Mouse (Mus musculus) lung, adult 18-20 months (tissue): Measurements from ENCODE around the gene Pcolce2.
A peak's percentile ranks its signal among the peaks of the same experiment; 100 is the strongest.

ENCODE experiments used
- DNase-seq, 2 experiments: peaks; one replicate each; pipeline ENCODE4 v3.0.0; 2022; ENCODE audit warnings: mixed read lengths in 2 of 2

Pcolce2 gene

DNA sequence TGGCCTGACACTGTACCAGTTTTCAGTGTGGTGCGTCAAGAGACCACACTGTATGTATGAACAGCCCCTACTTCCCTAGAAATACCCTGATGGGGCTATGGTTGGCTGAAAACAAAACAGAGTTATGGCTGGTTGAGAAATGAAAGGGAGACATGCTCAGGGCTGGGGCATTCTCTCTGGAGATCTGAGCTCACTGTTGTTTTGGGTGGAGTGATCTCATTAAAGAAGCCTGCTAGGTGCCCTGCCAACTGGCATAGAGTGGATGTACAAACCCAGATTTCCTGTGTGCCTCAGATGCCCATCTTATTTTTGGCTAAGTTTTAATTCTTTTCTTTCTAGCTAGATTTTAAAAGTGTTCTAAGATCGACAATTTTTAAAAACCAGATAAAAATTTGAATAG lies 20.5 kb downstream of the Pcolce2 start:
- peak; percentile 13 to 30 for DNase-seq

DNA sequence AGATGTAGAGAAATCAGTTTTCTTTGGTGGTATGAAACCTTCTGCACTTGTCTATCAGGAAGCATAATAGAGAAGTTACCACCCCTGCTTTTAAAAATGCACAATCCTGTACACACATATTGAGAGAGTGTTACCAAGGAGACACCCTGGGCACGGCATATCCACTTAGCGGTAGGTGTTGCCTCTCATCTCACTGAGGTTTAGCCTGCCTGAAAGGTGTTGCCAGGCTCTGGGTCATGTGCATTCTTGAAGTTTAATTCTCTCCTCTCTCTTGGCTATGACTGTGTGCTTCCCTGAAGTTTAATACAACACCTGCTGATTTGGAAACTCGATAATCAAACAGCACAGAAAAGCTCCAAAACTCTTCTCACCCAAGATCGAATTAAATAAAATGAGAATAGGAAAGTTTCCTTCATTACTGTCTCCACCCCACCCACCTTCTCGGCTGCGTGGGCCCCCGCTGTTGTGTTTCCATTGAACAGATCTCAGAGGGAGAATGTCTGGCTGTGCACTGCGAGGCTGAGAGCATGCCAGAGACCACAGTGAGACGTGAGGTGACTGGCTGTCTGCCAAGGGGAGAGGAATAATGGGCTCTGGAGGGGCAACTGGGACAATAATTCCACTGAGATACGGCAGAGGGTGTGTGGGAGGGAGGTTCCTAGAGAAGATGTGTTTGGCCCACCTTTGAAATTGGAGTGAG lies 27.0 kb downstream of the Pcolce2 start:
- DNase-seq, result no peak

DNA sequence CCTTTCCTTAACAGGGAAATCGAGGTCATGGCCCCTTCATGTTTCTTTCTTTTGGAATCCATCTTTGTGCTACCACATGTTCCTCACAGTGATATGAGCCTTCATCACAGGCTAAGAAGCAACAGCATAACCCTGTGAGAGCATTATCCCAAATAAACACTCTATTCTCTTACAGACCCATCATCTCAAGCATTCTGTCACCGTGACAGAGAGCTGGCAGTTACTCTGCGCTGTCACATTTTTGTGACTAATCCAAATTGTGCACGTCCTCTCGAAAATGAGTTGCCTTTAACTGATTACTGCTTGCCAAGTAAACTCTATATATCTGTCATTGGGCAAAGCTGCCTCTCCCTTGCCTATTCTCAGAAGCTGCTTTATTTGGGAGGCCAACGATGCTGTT lies 28.4 kb downstream of the Pcolce2 start:
- peak; percentile 8 to 35 for DNase-seq

DNA sequence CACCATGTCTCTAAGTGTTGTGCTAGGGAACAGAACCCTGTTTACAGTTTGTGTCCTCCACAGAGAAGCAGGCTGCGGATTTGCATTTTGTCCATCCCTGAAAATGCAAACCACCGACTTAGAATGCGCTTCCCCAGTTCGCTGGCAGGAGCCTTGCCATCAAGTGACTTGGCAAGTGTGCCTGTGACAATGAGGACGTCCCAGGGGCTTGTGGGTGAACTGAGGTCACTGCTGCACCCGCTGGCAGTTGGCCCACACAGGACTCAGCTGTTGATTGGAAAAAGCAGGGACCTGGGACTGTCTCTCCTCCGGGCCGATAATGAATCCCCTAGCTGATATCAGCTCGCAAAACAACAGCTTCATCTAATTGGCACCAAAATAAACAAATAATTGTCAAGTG lies 30.4 kb downstream of the Pcolce2 start:
- peak; percentile 19 to 37 for DNase-seq

DNA sequence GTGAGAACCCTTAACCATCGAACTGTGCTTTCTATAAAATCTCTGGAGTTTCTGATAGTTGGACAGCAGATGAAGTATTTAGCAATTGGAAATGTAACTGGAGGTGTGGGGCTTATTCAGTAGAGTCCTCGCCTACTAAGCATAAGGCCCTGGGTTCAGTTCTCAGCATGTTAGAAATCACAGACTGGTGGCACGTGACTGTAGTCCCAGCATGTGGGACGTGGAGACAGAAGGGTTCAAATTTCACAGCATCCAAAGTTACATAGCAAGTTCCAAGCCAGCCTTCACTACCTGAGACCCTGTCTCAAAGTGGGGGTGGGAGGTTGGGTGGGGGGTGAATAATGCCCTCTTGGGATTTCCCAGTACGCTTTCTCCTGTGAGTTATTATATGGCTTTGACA lies 30.9 kb downstream of the Pcolce2 start:
- no peak for DNase-seq

DNA sequence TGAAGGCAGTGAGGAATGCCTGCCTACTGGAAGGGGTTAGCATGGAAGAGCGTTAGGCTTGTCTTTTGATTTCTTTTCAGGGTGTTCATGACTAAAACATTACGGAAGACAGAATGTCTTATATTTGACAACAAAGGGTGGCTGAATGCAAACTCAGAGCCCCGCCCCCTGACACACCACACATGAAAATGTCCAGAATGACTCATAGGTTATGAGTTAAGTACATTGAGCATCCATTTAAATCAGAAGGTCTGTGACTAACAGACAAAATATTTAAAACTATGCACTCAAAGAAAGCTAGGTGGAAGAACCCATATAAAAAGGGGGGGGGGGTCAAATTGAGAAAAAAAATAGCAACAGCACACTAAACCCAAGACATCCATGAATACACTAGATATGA lies 34.9 kb downstream of the Pcolce2 start:
- DNase-seq, result no peak

DNA sequence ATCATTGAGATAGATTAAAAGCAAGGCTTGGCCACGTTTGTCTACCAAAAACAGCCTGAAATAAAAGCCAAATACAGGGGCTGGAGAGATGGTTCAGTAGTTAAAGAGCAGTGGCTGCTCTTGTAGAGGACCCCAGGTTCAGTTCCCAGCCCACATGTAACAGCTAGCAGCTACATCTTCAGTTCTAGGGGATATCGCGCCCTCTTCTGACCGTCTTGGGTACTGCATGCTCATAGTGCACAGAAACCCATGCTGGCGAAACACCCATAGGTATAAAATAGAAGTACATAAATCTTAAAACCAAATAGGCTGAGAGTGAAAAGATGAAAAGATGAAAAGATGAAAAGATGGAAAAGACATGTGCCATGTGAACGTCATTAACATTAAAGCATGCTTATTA lies 35.4 kb downstream of the Pcolce2 start:
- DNase-seq, result no peak

DNA sequence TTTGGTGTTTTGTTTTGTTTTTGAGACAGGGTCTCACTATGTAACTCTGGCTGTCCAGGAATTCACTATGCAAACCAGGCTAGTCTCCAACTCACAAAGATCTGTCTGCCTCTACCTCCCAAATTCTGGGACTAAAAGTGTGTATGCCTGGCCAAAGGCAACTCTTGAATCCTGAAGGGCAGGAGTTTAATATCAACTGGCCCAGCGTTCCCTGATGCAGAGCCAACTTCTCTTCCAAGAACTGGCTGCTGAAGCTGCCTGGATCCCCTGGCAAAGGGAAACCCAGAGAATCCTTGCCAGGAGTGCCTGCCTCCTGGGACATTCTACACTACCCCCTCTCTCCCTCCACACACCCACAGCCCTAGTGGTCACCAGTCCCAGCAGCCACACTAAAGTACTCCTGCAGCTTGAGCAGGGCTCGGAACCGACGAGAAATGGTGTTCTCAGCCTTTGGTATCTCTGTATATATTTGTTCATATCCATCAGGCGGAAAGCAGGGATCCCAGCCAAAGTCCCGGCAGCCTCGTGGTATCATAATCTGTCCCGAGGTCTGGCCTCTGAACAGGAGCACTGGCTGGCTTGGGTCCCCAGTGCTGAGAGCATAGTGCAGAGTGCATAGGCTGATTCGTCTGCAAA lies 37.8 kb downstream of the Pcolce2 start:
- DNase-seq, result peak; percentile 32 to 50

DNA sequence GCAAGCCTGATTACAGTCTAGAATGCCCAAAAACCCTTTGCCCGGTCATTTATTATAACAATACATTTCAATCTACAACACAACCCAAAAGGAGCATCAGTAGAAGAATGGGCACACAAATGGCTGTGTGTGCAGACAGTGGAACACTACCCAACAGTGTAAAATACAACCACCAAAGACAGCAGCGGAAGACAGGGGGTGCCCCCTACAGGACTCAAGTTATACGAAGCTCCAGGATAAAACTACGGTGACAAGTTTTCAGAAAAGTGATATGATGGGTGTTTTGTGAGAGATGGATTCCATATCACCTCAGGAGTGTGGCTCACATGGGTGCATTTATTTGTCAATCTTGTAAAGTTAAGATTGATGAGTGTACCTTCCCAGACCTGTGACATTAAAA lies 38.6 kb downstream of the Pcolce2 start:
- no peak for DNase-seq

DNA sequence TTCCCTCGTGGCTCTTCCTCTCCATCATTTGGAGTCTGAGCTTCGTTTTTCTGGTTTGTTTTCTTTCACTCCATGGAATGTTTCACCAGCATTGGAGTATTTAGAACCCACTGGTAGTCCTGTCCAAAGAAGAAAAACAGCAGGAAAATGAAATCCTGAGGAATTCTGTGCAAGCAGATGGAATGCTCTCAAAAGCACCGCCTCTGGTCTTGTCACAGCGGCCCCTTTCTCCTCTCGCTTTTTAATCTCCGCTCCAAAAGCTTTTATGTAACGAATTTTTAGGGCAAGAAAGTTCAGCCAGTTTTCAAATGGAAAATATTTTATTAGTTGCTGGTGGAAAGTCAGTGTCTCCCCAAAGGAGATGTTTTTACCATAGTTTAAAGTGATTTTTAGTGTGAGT lies 42.6 kb downstream of the Pcolce2 start:
- no peak for DNase-seq

DNA sequence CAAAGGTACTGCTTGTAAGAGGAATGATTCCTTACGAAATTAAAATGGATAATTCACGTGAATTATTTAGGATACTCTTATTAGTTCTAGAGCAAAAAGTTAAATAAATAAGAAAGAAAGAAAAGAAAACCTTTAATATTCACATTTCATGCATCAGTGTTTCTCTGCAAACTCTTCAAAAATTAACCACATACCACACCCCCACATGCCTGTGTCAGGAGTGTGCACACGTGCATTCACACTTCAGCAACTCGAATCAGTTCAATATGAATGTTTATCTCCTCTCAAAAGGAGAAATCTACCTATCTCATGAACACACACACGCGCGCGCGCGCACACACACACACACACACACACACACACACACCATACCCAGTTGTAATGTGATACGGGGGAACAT lies 43.3 kb downstream of the Pcolce2 start:
- no peak for DNase-seq

DNA sequence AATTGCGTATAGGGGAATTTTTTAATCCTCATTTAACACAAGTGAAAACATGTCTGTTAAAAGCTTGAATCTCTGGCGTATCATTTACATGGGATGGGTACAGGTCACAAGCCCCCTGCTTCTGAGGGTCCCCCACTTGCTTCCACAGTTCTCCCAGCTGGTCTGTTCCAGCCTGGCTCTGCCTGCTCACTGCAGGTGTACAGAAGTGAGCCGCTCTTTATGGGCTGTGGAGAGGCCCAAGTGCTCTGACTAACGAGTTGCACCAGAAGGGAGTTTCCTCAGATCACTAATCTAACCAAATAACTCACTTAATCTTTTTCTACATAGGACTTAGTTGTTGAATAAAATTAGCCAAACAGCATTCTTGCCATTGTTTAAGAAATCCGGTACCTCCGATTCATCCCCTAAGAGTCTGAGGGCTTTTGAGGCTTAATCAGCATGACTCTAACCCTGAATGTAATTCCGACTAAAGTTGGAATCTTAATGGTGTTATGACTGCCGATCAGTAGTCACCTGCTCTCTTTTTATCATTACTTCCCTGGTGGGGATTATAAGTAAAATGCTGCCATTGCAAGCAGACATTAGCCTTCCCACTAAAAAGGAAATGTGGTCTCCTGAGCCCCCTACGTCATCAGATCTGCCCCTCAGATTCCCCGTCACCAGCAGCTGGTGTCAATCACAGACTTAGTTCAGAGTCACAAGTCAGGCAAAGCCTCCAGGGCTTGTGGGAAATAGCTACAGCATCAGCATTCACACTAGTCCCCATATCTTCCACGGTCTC lies 48.4 kb downstream of the Pcolce2 start:
- DNase-seq, result no peak

DNA sequence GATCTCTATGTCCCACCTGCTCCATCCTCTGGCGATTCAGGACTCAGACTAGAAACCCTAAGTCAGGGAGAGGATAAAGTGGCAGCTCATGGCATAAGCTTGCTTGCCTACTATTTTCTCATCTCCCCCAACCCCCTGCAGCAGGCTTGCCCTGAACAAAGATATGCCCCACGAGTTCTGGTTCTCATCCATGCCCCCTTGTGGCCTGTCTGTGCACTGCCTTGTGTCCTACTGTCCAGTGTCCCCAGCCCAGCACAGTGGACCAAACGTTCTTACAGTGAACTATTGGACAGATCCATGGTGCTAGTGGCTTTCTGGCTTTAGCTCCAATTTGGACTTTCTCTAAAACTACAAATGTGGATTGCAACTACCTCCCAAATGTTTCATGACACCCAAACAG lies 50.7 kb downstream of the Pcolce2 start:
- DNase-seq, result no peak

DNA sequence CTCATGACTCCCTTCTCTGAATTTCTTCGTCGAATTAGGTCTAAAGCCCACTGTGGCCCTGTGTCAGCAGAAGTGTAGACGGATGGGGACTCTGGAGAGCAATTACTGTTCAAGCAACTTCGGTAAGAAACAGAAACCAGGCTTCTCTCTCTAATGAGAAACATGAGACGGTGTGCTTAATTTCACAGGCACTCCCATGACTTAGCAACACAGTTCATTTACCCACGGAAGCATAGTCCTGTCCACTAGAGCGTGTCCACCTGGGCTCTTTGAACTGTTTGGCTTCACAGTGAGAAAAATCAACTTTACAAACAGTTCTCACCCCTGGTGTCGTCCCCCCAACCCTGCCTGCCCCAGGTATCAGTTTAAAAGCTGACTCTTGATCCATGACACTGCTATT lies 55.4 kb downstream of the Pcolce2 start:
- DNase-seq, result no peak

DNA sequence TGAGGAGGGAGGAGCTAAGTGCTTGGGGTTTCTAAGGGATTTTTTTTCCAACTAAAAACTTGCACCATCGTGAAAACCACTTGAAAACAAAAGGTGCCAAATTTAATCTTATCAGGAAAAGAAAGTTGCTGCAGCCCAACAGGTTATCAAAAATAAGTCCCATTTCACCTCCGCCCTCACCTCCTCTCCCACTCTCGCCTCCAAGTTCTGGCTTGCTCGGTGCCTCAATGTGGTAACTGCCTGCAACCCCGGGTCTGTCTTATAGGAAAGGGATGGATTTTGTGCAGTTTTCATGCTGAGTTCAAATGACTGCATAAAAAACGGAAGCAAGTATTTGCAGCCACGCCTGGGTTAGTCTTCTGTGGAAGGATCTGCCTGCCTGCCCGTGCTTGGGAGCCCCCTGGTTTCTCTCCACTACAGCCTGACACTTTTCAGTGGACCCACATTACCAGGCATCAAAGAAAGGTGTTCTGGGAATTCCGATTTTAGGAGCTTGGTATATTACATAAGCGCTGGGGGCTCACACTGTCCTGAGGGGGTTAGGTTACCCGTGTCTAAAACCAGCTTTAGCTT lies 56.2 kb downstream of the Pcolce2 start:
- DNase-seq, result no peak

DNA sequence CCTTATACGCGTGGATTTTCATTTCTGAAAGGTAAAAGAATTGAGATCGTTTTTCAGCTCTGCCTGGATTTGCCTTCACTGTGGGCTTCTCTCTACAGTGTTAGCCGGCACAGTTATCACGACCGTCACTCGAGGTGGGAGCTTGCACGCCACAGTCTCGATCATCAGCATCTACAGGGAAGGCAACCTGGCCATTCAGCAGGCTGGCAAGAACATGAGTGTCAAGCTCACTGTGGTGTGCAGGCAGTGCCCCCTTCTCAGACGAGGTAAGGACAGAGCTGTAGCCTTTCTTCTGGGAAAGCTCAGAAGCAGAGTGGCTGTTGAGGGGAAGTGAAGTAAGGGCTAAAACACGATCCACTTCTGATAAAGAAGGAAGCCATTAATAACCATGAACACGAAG lies 57.1 kb downstream of the Pcolce2 start:
- DNase-seq, result no peak

DNA sequence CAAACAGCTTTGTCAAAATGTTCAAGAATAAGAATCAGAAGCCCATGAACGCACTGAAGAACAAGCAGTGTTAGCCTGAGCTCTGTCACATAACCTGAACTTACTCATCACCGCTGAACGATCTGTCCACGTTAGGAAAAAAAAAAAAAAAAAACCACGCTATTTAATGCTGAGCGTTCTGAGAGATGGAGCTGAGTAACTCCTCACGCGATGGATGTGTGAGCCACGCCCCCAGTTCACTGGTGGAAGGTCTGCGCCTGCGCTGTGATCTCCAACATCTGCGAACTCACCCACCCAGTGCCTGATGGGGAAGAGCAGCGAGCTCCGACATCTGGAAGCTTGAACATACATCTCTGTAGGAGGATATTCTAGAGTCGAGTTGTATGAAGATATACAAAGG lies 57.6 kb downstream of the Pcolce2 start:
- DNase-seq, result no peak

DNA sequence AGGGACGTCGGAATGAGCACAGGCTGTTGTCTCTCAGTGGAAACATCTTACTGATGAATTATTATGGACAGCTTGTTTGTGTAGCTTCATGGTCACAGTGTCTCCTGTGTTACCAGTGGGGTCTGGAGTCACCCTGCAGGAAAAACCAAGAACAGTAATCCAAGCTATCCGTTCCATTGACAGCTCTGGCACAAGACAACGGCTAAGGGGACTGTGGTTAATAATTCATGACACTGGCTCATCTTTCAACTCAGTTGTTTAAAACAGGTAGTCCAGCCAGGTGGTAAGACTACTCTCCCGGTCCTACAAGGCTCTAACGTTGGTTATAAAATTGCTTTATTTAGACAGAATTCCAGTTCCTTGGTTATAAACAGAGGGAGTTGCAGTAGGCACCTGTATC lies 59.2 kb downstream of the Pcolce2 start:
- no peak for DNase-seq

DNA sequence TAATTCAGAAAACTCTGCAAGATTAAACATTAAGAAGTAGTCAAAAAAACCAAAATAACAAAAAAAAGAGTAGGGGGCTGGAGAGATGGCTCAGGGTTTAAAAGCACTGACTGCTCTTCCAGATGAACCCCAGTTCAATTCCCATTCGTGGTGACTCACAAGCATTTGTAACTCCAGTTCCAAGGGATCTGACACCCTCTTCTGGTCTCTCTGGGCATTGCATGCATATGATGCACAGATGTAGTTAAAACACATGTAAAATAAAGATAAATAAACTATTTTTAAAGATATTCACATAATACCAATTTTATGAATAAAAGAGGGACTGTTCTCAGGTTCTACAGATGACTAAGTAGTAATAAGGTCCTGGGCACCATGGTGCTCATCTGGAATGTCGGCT lies 60.4 kb downstream of the Pcolce2 start:
- peak in 1 of 2 experiments; percentile 20 for DNase-seq

DNA sequence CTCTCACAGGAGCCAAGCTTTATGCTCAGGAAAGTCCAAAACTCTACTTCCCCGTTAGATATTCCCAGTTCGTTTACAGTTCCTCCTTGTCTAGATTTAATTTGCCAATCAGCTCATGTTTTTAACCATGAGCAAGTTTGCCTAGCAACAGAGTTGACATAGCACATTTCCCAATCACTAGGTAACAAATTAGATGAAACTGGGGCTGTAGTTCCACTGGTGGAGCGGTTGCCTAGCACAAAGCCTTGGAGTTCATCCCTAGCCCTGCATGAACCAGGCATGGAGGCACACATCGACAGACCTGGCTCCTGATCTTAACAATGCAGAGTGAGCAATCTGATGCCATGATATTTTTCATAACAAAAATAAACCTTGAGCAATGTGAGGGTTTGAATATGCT lies 61.9 kb downstream of the Pcolce2 start:
- DNase-seq, result no peak

DNA sequence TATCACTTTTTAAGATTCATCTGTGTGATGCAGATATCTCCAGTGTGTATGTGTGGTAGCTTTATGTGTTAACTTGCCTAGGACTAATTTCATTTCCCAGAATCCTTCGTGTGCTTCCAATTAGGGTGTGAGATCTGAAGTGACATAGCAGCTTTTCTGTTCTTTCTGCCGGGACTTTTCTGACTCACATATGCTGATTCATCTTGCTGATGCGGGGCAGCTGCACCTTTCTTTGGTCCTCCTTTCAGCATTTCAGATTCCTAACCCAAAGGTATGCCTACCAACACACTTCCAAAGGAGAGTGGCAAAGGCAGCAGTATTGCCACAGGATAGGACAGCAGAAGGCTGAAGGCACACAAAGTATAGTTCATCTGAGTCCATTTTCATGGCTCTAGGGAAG lies 66.7 kb downstream of the Pcolce2 start:
- DNase-seq, result no peak

DNA sequence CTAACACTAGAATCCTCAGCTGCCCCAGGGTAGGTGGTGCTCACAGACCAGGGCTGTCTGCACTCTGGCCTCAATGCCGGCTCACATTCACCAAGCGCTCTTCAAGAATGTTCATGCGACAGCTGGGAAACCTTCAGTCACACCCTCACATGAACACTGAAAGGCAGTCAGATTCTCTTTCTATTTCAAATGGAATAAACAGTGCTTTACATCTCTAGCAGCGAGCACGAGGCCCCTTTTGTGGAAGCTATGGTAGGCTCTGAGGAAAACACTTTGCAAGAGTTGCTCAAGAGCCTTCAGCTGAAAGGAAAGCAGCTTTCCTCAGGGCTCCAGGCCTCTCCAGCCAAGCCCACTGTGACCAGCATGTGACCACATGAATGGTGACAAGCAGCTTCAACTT lies 68.0 kb downstream of the Pcolce2 start:
- DNase-seq, result peak; percentile 53 to 71

DNA sequence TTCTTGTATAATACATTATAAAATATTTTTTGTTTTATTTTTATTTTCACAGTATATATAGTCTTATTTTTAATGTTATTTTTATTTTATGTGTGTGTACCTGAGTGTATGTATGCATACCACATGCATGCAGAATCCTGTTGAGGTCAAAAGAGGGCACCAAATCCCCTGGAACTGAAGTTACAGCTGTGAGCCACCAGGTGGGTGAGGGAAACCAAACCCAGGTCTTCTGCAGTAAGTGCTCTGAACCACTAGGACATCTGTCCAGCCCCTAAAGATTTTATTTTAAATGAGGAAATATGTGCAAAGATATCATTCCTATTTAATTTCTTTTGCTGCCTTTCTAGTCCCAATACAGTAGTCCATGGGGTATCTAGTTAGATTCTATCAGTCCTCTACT lies 71.5 kb downstream of the Pcolce2 start:
- no peak for DNase-seq

DNA sequence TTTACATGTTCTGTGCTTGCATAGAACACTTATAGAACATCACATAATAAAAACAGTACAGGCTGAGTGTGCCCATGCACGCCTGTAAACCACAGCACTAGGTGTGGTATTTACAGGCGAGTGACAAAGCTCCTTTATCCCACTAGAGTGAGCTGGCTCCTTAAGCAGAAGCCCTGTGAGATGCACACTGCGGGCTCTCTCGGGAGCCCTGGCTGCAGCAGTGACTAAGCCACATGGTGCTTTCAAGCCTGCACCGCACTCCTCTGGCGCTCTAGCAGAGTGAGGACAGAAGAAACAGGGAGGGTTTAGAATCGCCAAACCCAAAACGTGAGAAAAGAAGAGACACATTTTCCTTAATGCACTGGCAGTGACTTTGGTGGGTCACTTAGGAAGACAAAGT lies 75.2 kb downstream of the Pcolce2 start:
- DNase-seq, result no peak
